ENCODE assay signal across 14 mouse cellular contexts in the genomic region with DNA sequence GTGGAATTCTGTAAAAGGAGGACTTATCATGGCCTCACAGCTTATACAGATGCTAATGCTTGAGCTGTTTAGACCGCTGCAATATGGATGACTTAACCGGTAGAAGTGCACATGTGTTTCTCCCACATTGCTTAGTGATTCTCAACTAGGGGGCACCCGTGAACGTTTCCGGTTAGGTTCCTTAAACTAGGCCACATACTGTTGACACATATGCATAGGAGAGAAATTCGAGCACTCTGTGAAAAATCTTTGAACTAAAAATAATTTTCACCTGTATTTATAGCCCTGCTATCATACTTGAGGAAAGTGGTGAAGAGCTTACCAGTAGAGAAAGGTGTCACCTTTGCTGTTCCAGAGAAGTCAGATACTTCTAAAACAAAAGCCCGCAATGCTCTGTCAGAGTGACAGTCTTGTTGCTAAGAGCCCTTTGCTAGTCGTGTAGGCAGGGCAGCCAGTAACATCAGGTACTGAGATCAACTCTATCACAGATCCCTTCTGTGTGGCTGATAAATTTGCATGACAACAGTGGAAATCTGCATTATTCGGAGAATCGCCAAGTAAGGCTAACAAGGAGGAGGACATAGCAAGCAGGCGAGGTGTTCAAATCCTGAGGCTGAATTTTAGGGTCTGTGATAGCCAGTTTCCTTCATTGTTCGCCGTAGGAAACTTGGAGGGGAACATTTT. TPM values are rescaled to one million over a fixed set of nuclear protein-coding genes. Genes with fewer than 3 reads are reported as not detected.
DNase-seq lines count a peak whose midpoint lies in the region; ATAC-seq and TF ChIP-seq lines count a peak whose summit lies in the region.
"Had no signal": no experiment of that assay in that cellular context is flagged by ENCODE, and none has a peak within 500 bp of the region (broad histone marks: within the 10 kb centered on the region; RNA-seq: fewer than 3 reads in every experiment).

No protein-coding gene starts in this region.

- peak; percentile 36 for TF ChIP-seq CTCF in heart, adult 2 months (IDR thresholded peaks at IDR 0.05)
- peak; percentile 24; the same call in 1 of the 2 replicates for TF ChIP-seq CTCF in liver, postnatal 0 days (IDR thresholded peaks at IDR 0.05; ENCODE audit: low read depth)

- peaks cover 6% of the 10 kb centered on the region; the same call in 1 of the 2 replicates for H3K79me2 ChIP-seq in heart, adult 2 months (replicated peaks; ENCODE audit: control insufficient read depth, insufficient read depth, low read length)

- intact Hi-C loops in heart, adult 2 months (cut with DNase I): loop anchor here (5.0 kb wide), 2 partner anchors 41 to 71 kb away; no protein-coding TSS in a partner anchor

- H3K9ac ChIP-seq in heart, adult 2 months (ENCODE audit: low read depth, low read length): no peak overlapping the region
- H3K9ac ChIP-seq in heart, embryonic 11.5 days (ENCODE audit: low read depth, low read length): no peak overlapping the region
- no peak overlapping the region for H3K9ac ChIP-seq in liver, postnatal 0 days (replicated peaks)
- no peak overlapping the region for H3K9ac ChIP-seq in liver, embryonic 12.5 days
- no peak overlapping the region for H3K9ac ChIP-seq in midbrain, embryonic 15.5 days
- H3K9ac ChIP-seq: hindbrain, embryonic 12.5 days; liver, embryonic 13.5 days had no signal

- DNase-seq in heart, adult 2 months: no peak
- no peak for DNase-seq in liver, postnatal 0 days
- peak; percentile 79 for DNase-seq in induced T-regulatory cell, adult 2 months (ENCODE audit: low read depth)
- peak; percentile 69 for DNase-seq in thymus, postnatal 25 days
- DNase-seq in kidney, adult 18-20 months: no peak
- DNase-seq: adrenal gland, postnatal 36 days; cerebellum, adult 8-10 months; liver, embryonic 13.5 days had no signal

- 58% methylated on average over 13 of the region's 13 CpGs for WGBS in heart, adult 2 months
- 53% methylated on average over 13 of the region's 13 CpGs for WGBS in heart, embryonic 11.5 days (ENCODE audit: insufficient replicate concordance)
- 66% methylated on average over 13 of the region's 13 CpGs for WGBS in liver, postnatal 0 days (ENCODE audit: insufficient replicate concordance)
- WGBS in liver, embryonic 12.5 days (ENCODE audit: insufficient replicate concordance): 52% methylated on average over 13 of the region's 13 CpGs
- 54% methylated on average over 13 of the region's 13 CpGs for WGBS in midbrain, embryonic 15.5 days

- H3K9me3 ChIP-seq in heart, embryonic 11.5 days (replicated peaks; ENCODE audit: control insufficient read depth, low read length): no peaks in the 10 kb centered on the region
- H3K9me3 ChIP-seq in liver, postnatal 0 days (ENCODE audit: low read length): no peaks in the 10 kb centered on the region
- H3K9me3 ChIP-seq in liver, embryonic 12.5 days (replicated peaks): no peaks in the 10 kb centered on the region
- no peaks in the 10 kb centered on the region for H3K9me3 ChIP-seq in midbrain, embryonic 15.5 days
- H3K9me3 ChIP-seq: forebrain, embryonic 10.5 days; hindbrain, embryonic 12.5 days; liver, embryonic 13.5 days had no signal

- no peaks in the 10 kb centered on the region for H3K27me3 ChIP-seq in heart, adult 2 months (ENCODE audit: control insufficient read depth, insufficient read depth, low read length)
- H3K27me3 ChIP-seq in heart, embryonic 11.5 days (ENCODE audit: control insufficient read depth, insufficient read depth, low read length): no peaks in the 10 kb centered on the region
- no peaks in the 10 kb centered on the region for H3K27me3 ChIP-seq in liver, postnatal 0 days (ENCODE audit: insufficient read depth, low read length)
- H3K27me3 ChIP-seq in liver, embryonic 12.5 days (replicated peaks): 0 out of 2 replicates have a peak, but pooled peaks cover 3% of the 10 kb centered on the region
- no peaks in the 10 kb centered on the region for H3K27me3 ChIP-seq in midbrain, embryonic 15.5 days (replicated peaks)
- H3K27me3 ChIP-seq: hindbrain, embryonic 12.5 days; liver, embryonic 13.5 days; Patski had no signal

- no peak overlapping the region for H3K4me3 ChIP-seq in heart, adult 2 months
- no peak overlapping the region for H3K4me3 ChIP-seq in heart, embryonic 11.5 days (ENCODE audit: low read depth, low read length)
- no peak overlapping the region for H3K4me3 ChIP-seq in liver, postnatal 0 days (ENCODE audit: low read depth, low read length)
- H3K4me3 ChIP-seq in liver, embryonic 12.5 days: no peak overlapping the region
- no peak overlapping the region for H3K4me3 ChIP-seq in midbrain, embryonic 15.5 days
- H3K4me3 ChIP-seq: forebrain, embryonic 10.5 days; hindbrain, embryonic 12.5 days; liver, embryonic 13.5 days had no signal

- H3K4me1 ChIP-seq in heart, adult 2 months (ENCODE audit: control insufficient read depth, insufficient read depth, low read length): peaks cover 9% of the 10 kb centered on the region
- H3K4me1 ChIP-seq in heart, embryonic 11.5 days (ENCODE audit: control insufficient read depth, insufficient read depth, low read length): peaks cover 36% of the 10 kb centered on the region
- H3K4me1 ChIP-seq in liver, postnatal 0 days (ENCODE audit: insufficient read depth): peaks cover 12% of the 10 kb centered on the region
- H3K4me1 ChIP-seq in liver, embryonic 12.5 days: peaks cover 14% of the 10 kb centered on the region
- H3K4me1 ChIP-seq in midbrain, embryonic 15.5 days: peaks cover 23% of the 10 kb centered on the region

- ATAC-seq in heart, embryonic 11.5 days (replicated peaks; ENCODE audit: insufficient number of reproducible peaks, low FRiP score, low TSS enrichment): no peak
- ATAC-seq in liver, postnatal 0 days: no peak
- no peak for ATAC-seq in liver, embryonic 12.5 days
- no peak for ATAC-seq in midbrain, embryonic 15.5 days (replicated peaks)
- ATAC-seq: Patski had no signal

- H3K27ac ChIP-seq in heart, adult 2 months: peak overlapping the region; percentile 6; the same call in 1 of the 2 replicates
- H3K27ac ChIP-seq in heart, embryonic 11.5 days (ENCODE audit: low read depth, low read length): no peak overlapping the region
- no peak overlapping the region for H3K27ac ChIP-seq in liver, postnatal 0 days (ENCODE audit: low read depth)
- H3K27ac ChIP-seq in liver, embryonic 12.5 days: no peak overlapping the region
- H3K27ac ChIP-seq in midbrain, embryonic 15.5 days: no peak overlapping the region
- H3K27ac ChIP-seq: forebrain, embryonic 10.5 days; hindbrain, embryonic 12.5 days; liver, embryonic 13.5 days had no signal

- H3K36me3 ChIP-seq in heart, adult 2 months (ENCODE audit: control insufficient read depth, insufficient read depth, low read length): peaks cover 24% of the 10 kb centered on the region
- no peaks in the 10 kb centered on the region for H3K36me3 ChIP-seq in heart, embryonic 11.5 days (ENCODE audit: control insufficient read depth, insufficient read depth, low read length)
- H3K36me3 ChIP-seq in liver, postnatal 0 days (replicated peaks; ENCODE audit: insufficient read depth, low read length): no peaks in the 10 kb centered on the region
- no peaks in the 10 kb centered on the region for H3K36me3 ChIP-seq in liver, embryonic 12.5 days
- no peaks in the 10 kb centered on the region for H3K36me3 ChIP-seq in midbrain, embryonic 15.5 days (replicated peaks)
- H3K36me3 ChIP-seq: forebrain, embryonic 10.5 days; hindbrain, embryonic 12.5 days; liver, embryonic 13.5 days had no signal

- TF ChIP-seq POLR2A in heart, adult 2 months (IDR thresholded peaks at IDR 0.05; ENCODE audit: insufficient read depth, low read depth, low read length): no peak

- TF ChIP-seq EP300 in heart, adult 2 months (IDR thresholded peaks at IDR 0.05; ENCODE audit: insufficient read depth, low read depth, low read length): no peak
- TF ChIP-seq EP300 in liver, postnatal 0 days (IDR thresholded peaks at IDR 0.05; ENCODE audit: low read depth): no peak

- H3K4me2 ChIP-seq in heart, embryonic 11.5 days: no peak overlapping the region
- H3K4me2 ChIP-seq in liver, postnatal 0 days (ENCODE audit: low read depth, low read length): no peak overlapping the region
- H3K4me2 ChIP-seq in liver, embryonic 12.5 days: no peak overlapping the region
- no peak overlapping the region for H3K4me2 ChIP-seq in midbrain, embryonic 15.5 days
- H3K4me2 ChIP-seq: hindbrain, embryonic 12.5 days; liver, embryonic 13.5 days had no signal

RNA-seq across cellular contexts. Expression of a gene that starts 50.6 kb away (rescaled TPM):
- total RNA-seq in heart, adult 2 months (2021): 10 to 100 TPM; 20.9 to 22.6 TPM
- 5.3 and 10.3 TPM in 2 replicates for polyA plus RNA-seq in heart, adult 2 months (2012; rRNA removed)
- 7.3 and 8.0 TPM in 2 replicates for polyA plus RNA-seq in heart, embryonic 11.5 days (2014; fragmentation: Nextera tagmentation; extraction: Ambion mirVana)
- polyA plus RNA-seq in liver, postnatal 0 days (2015; fragmentation: Nextera tagmentation; extraction: Ambion mirVana): 0.62 and 0.82 TPM in 2 replicates
- polyA plus RNA-seq in liver, embryonic 12.5 days (2016; fragmentation: Nextera tagmentation; extraction: Ambion mirVana): 0.81 and 1.0 TPM in 2 replicates
- 10.6 and 12.0 TPM in 2 replicates for polyA plus RNA-seq in midbrain, embryonic 15.5 days (2015; fragmentation: Nextera tagmentation; extraction: Ambion mirVana)

Comparison
In these comparisons a context has a peak if more than half of its experiments do, and no peak if none do; other contexts are left out.
1. DNase-seq: peak in induced T-regulatory cell, adult 2 months (single experiment) and thymus, postnatal 25 days (single experiment); none in heart, adult 2 months (0 of 2), liver, postnatal 0 days (single experiment) and kidney, adult 18-20 months (single experiment).